Comparison of ENCODE assay signal across 1 mouse cellular context in genomic region chr6:28420865-28421264, GRCm38 (mm10).
TF ChIP-seq lines count a peak whose summit lies in the region.

No protein-coding gene starts in this region.

TF ChIP-seq in CH12.LX, 34 proteins besides CTCF, POLR2A, EP300 and RAD21:
- no peak for TF ChIP-seq JUN (IDR thresholded peaks at IDR 0.05; ENCODE audit: insufficient read depth, low read depth, low read length)
- no peak for TF ChIP-seq MAX (IDR thresholded peaks at IDR 0.05; ENCODE audit: low read length)
- no peak for TF ChIP-seq BHLHE40 (IDR thresholded peaks at IDR 0.05; ENCODE audit: low read depth, low read length)
- TF ChIP-seq MEF2A (IDR thresholded peaks at IDR 0.05; ENCODE audit: borderline replicate concordance, low read depth, low read length), result no peak
- TF ChIP-seq SIN3A (IDR thresholded peaks at IDR 0.05; ENCODE audit: low read length), result no peak
- TF ChIP-seq KAT2A (IDR thresholded peaks at IDR 0.05; ENCODE audit: insufficient replicate concordance, low read length), result no peak
- no peak for TF ChIP-seq NRF1 (IDR thresholded peaks at IDR 0.05; ENCODE audit: low read depth, low read length)
- TF ChIP-seq ELF1 (IDR thresholded peaks at IDR 0.05; ENCODE audit: low read depth, low read length), result no peak
- TF ChIP-seq NELFE (IDR thresholded peaks at IDR 0.05; ENCODE audit: low read depth, low read length), result no peak
- no peak for TF ChIP-seq PAX5 (IDR thresholded peaks at IDR 0.05; ENCODE audit: low read length)
- no peak for TF ChIP-seq CHD2 (IDR thresholded peaks at IDR 0.05; ENCODE audit: low read length)
